Mouse (Mus musculus) ES-Bruce4 (cell line): ENCODE measurements around the gene Pgap3.

Source experiments
- CTCF ChIP-seq: IDR thresholded peaks from one replicate; pipeline ENCODE4 v1.8.1; 2011; ENCODE audit warnings: low read depth, low read length
- EP300 ChIP-seq: IDR thresholded peaks from 2 replicates; pipeline ENCODE4 v1.6.1; 2011; ENCODE audit warnings: low read depth, low read length; ENCODE audit not compliant: insufficient read depth
- POLR2A ChIP-seq: IDR thresholded peaks from one replicate; pipeline ENCODE4 v1.8.1; 2011; ENCODE audit warnings: low read length; ENCODE audit not compliant: insufficient read depth

DNA sequence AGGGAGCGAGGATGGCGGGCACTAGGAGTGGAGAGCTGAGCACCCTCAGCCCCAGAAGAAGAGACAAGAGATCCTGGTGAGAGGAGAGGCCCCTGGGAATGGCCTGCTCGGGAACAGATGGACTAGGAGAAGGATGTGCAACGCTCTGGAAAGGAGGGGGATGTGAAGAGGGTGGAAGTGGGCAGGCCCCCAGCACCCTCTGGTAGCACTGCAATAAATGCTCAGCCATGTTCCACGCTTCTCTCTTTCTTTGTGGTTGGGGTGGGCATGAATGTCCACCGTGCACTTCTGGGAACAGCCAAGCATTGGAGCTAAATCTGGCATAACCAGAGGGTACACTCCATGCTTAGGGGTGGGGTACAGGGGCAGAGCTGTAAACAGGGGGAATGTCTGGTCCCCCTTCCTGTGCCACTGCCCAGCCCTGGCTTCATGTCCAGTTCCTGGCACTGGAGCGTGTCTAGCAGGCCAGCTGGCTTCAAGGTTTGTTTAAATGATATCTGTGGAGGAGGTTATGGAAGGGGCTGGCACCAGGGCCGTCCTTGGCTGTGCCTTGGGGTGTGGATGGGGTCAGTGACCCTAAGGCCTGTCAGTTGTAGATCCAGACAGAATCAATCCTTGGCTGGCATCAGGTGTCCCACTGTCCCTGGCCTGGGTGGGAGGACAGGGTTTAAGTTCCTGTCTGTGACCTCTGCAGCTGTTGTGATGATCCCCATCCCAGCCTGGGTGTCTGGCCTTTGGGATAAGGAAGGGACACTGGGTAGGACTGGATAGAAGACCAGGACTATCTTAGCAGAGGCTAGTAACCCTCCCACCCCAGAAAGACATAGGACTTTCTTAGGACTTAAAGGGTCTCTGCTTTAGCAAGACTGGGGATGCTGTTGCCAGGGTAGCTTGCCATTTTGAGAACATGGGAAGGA is 15.3 kb downstream of the Pgap3 start:
- no peak for TF ChIP-seq CTCF
- no peak for TF ChIP-seq POLR2A
- no peak for TF ChIP-seq EP300
